Mouse (Mus musculus): ENCODE measurements around the gene Wdr48. TPM values are rescaled to one million over a fixed set of nuclear protein-coding genes. Genes with fewer than 3 reads are reported as not detected.

The Wdr48 gene
- 10 to 100 TPM; 20.7 to 21.6 TPM for total RNA-seq (2021)
- polyA plus RNA-seq (2012; rRNA removed) = 22.9 and 39.5 TPM in 2 replicates
- long read RNA-seq, transcript Wdr48-201 (19 exons, 3,845 nt) = major isoform, 7 of 8 reads
- long read RNA-seq, partial matches to known transcripts = 0 of 8 reads
- long read RNA-seq, other reads (novel, unspliced or antisense) = 1 of 8 reads

DNA sequence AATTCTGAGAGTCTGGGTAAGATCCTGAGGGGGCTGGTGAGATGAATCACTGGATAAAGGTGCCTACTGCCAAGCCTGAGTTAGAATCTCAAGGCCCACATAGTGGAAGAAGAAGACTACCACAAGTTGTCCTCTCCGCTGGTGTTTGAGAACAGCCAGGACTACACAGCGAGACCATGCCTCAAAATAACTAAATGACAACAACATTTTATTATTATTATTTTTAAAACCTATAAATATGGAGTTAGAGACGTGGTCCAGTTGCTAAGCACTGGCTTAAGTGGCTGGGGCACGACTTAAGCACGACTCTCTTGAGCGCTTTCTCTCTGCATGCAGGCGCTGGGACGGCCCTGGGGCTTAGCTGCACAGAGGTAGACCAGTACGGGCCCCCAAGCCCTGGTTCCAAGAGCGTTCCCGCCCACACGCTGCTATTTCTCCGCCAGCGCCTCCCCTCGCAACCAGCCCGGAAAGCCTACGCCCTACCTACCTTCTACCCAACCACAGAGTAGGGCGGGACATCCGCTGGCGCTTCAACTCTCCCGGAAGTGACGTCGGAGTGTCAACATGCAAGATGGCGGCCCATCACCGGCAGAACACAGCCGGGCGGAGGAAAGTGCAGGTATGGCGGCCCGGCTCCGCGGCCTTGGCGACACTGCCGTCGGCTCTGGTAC, at the start of gene Wdr48:
Gene Wdr48, plus strand, starts transcription at position 540 of the 671 bp plus-strand sequence.
- DNase-seq = peak; percentile 95 to 97
- Histone ChIP-seq H3K79me2 (replicated peaks; ENCODE audit: control insufficient read depth, insufficient read depth, low read length) (peaks cover 6% of the 10 kb centered on the region), H3K27ac (peak within 1 kb of the TSS; percentile 84), H3K4me3 (peak within 1 kb of the TSS; percentile 95), H3K27me3 (ENCODE audit: control insufficient read depth, insufficient read depth, low read length) (no peaks in the 10 kb centered on the region), H3K9ac (ENCODE audit: low read depth, low read length) (peak within 1 kb of the TSS; percentile 78), H3K36me3 (ENCODE audit: control insufficient read depth, insufficient read depth, low read length) (no peaks in the 10 kb centered on the region), H3K4me1 (ENCODE audit: control insufficient read depth, insufficient read depth, low read length) (peaks cover 2% of the 10 kb centered on the region)
- 3% methylated on average over 34 of the region's 34 CpGs for WGBS
- peak; percentile 74 for TF ChIP-seq POLR2A (IDR thresholded peaks at IDR 0.05; ENCODE audit: insufficient read depth, low read depth, low read length)
- TF ChIP-seq EP300 (IDR thresholded peaks at IDR 0.05; ENCODE audit: insufficient read depth, low read depth, low read length) = 0 out of 2 replicates have a peak, but pooled peaks have one; percentile 24
- TF ChIP-seq CTCF (IDR thresholded peaks at IDR 0.05) = no peak
- intact Hi-C loops (cut with DNase I) = loop anchor here (1.0 to 10.0 kb wide), 3 partner anchors 43 to 430 kb away; partner anchors contain the start of genes Gorasp1 and Ttc21a

DNA sequence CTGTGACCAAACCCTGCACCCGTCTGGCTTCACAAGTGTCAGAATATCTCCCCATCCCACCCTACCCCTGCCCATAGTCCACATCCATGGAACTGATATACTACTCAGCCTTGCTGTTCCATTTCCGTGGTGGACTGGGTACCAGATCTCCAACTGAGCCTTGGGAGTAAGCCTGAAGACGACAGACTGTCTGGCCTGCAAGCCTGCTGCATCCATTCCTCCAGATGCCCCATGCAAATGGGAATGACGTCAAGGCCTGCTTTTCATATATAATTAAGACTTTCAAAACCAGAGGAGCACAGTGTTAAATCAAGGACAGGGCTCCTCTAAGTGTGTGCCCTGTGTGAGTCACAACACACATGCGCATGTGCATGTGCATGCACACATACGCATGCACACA, 47.5 kb upstream of the Wdr48 start:
- no peaks in the 10 kb centered on the region for H3K4me1 ChIP-seq (ENCODE audit: control insufficient read depth, insufficient read depth, low read length)
- no peak for TF ChIP-seq EP300 (IDR thresholded peaks at IDR 0.05; ENCODE audit: insufficient read depth, low read depth, low read length)
- no peak for TF ChIP-seq POLR2A (IDR thresholded peaks at IDR 0.05; ENCODE audit: insufficient read depth, low read depth, low read length)
- TF ChIP-seq CTCF (IDR thresholded peaks at IDR 0.05) = no peak
- no peaks in the 10 kb centered on the region for H3K79me2 ChIP-seq (replicated peaks; ENCODE audit: control insufficient read depth, insufficient read depth, low read length)
- no peak overlapping the region for H3K4me3 ChIP-seq
- H3K9ac ChIP-seq (ENCODE audit: low read depth, low read length) = no peak overlapping the region
- DNase-seq = no peak
- 78% methylated on average over 6 of the region's 6 CpGs for whole genome bisulfite sequencing
- intact Hi-C loops (cut with DNase I) = no loop called here
- H3K36me3 ChIP-seq (ENCODE audit: control insufficient read depth, insufficient read depth, low read length) = no peaks in the 10 kb centered on the region
- H3K27me3 ChIP-seq (ENCODE audit: control insufficient read depth, insufficient read depth, low read length) = no peaks in the 10 kb centered on the region
- H3K27ac ChIP-seq = no peak overlapping the region

DNA sequence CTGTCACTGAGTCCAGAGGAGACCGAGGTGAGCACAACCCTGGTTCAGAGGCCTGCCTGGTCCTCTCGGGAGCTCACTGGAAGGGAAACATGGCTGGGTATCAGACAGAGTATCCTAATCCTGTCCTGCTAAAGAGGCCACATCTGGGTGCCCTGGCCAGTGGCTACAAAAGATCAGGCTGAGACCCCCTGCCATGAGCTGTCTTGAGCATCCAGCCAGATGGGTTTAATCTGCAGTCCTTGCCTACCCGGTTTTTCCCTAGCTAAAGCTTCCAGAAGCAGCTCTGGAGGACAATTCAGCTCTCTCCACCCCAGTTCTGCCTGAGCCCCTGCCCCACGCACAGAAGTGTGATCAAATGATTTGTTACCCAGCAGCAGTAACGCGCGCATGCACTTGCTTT, 46.0 kb upstream of the Wdr48 start:
- Histone ChIP-seq H3K4me1 (ENCODE audit: control insufficient read depth, insufficient read depth, low read length) (no peaks in the 10 kb centered on the region), H3K9ac (ENCODE audit: low read depth, low read length) (no peak overlapping the region), H3K79me2 (replicated peaks; ENCODE audit: control insufficient read depth, insufficient read depth, low read length) (no peaks in the 10 kb centered on the region), H3K27me3 (ENCODE audit: control insufficient read depth, insufficient read depth, low read length) (no peaks in the 10 kb centered on the region), H3K27ac (no peak overlapping the region), H3K4me3 (no peak overlapping the region), H3K36me3 (ENCODE audit: control insufficient read depth, insufficient read depth, low read length) (no peaks in the 10 kb centered on the region)
- WGBS = 43% methylated on average over 7 of the region's 7 CpGs
- no peak for DNase-seq
- intact Hi-C loops (cut with DNase I) = no loop called here
- TF ChIP-seq POLR2A (IDR thresholded peaks at IDR 0.05; ENCODE audit: insufficient read depth, low read depth, low read length) (no peak), EP300 (IDR thresholded peaks at IDR 0.05; ENCODE audit: insufficient read depth, low read depth, low read length) (no peak), CTCF (IDR thresholded peaks at IDR 0.05) (no peak)

DNA sequence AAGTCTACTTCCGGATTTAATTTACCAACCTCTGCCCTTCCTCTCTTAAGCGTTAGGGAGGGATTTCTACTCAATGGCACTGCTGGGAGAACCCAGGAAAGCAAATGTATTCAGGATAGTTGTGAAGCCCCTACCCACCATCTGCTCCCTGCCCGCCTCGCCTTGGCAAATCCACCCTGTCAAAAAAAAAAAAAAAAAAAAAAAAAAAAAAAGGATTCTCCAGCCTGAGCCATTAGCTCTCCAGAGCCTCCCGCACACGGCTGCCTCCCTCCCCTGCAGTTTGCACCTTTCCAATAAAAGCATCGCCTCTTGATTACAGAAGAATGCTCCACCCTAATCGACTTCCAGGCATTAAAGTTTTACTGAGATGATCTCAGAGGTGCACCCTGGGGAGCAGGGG, 45.5 kb upstream of the Wdr48 start:
- no peaks in the 10 kb centered on the region for H3K4me1 ChIP-seq (ENCODE audit: control insufficient read depth, insufficient read depth, low read length)
- H3K79me2 ChIP-seq (replicated peaks; ENCODE audit: control insufficient read depth, insufficient read depth, low read length) = no peaks in the 10 kb centered on the region
- TF ChIP-seq EP300 (IDR thresholded peaks at IDR 0.05; ENCODE audit: insufficient read depth, low read depth, low read length) (no peak), CTCF (IDR thresholded peaks at IDR 0.05) (no peak), POLR2A (IDR thresholded peaks at IDR 0.05; ENCODE audit: insufficient read depth, low read depth, low read length) (no peak)
- 20% methylated on average over 8 of the region's 8 CpGs for WGBS
- no peak overlapping the region for H3K9ac ChIP-seq (ENCODE audit: low read depth, low read length)
- H3K36me3 ChIP-seq (ENCODE audit: control insufficient read depth, insufficient read depth, low read length) = no peaks in the 10 kb centered on the region
- intact Hi-C loops (cut with DNase I) = no loop called here
- H3K27ac ChIP-seq = no peak overlapping the region
- DNase-seq = no peak
- no peaks in the 10 kb centered on the region for H3K27me3 ChIP-seq (ENCODE audit: control insufficient read depth, insufficient read depth, low read length)
- H3K4me3 ChIP-seq = no peak overlapping the region

DNA sequence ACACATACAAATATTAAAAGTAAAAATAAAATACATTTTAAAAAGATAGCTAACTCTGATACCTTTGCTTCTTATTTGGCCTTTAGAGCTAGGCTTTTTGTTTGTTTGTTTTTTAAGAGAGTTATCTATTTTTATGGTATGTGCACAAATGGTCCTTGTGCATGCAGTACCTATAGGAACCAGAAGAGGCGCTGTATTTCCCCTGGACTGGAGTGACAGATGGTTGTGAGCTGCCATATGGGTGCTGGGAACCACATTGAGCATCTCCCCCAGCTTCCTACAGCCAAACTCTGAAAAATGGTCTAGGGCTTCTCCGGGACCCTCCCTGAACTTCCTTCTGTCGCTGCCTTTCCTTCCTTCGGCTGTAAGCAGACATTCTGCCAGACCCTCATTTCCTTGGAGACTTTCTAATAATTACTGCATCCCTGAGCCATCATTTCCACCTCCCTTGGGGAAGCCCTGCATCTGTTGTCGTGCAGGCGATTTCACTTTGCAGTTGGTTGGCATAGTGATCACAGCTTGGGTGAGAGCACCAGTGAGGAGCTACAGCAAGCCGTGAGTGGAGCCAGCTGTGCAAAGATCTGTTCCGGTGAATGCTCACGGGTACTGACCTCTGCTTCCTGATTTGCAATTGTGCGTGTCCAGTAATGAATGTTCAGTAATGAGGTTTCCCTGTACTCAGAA, 42.2 kb upstream of the Wdr48 start:
- intact Hi-C loops (cut with DNase I) = no loop called here
- Histone ChIP-seq H3K36me3 (ENCODE audit: control insufficient read depth, insufficient read depth, low read length) (no peaks in the 10 kb centered on the region), H3K4me3 (no peak overlapping the region), H3K27me3 (ENCODE audit: control insufficient read depth, insufficient read depth, low read length) (no peaks in the 10 kb centered on the region), H3K9ac (ENCODE audit: low read depth, low read length) (no peak overlapping the region), H3K4me1 (ENCODE audit: control insufficient read depth, insufficient read depth, low read length) (no peaks in the 10 kb centered on the region), H3K27ac (no peak overlapping the region), H3K79me2 (replicated peaks; ENCODE audit: control insufficient read depth, insufficient read depth, low read length) (no peaks in the 10 kb centered on the region)
- no peak for DNase-seq
- TF ChIP-seq CTCF (IDR thresholded peaks at IDR 0.05) (peak; percentile 33), EP300 (IDR thresholded peaks at IDR 0.05; ENCODE audit: insufficient read depth, low read depth, low read length) (no peak)
- WGBS = 61% methylated on average over 10 of the region's 10 CpGs
